Mouse (Mus musculus) lung, adult 2 months (tissue): ENCODE results near the gene Ptges3. TPM values are rescaled to one million over a fixed set of nuclear protein-coding genes. Genes with fewer than 3 reads are reported as not detected.
"Not testable (repeated sequence)": the region's sequence is repeated elsewhere in the genome, so short reads cannot be mapped to it uniquely, and the experiment has no call there.

Experiments used
- DNase-seq: peaks from one replicate; pipeline ENCODE4 v3.0.0; 2022
- H3K4me1 ChIP-seq: fragments of 200-500 bp; 2 replicates; pipeline ENCODE4 v1.6.1; 2011; ENCODE audit warnings: low read length; ENCODE audit not compliant: control insufficient read depth, insufficient read depth
- H3K4me3 ChIP-seq: fragments of 200-500 bp; replicated peaks from 2 replicates; pipeline ENCODE3; 2011; ENCODE audit warnings: low read depth, mild to moderate bottlenecking, control low read depth, low read length; ENCODE audit errors: extremely low read depth
- CTCF ChIP-seq: fragments of 200-500 bp; IDR thresholded peaks from 2 replicates; pipeline ENCODE4 v1.5.1; 2011; ENCODE audit warnings: mild to moderate bottlenecking, low read length, control low read depth; ENCODE audit not compliant: insufficient read depth
- POLR2A ChIP-seq: fragments of 200-500 bp; IDR thresholded peaks from 2 replicates; pipeline ENCODE4 v1.6.1; 2011; ENCODE audit warnings: low read depth, mild to moderate bottlenecking, control low read depth, low read length, borderline replicate concordance; ENCODE audit errors: extremely low read depth
- WGBS: fragments of 180-500 bp; shearing (Covaris S2); methylation state at CpG from one replicate; pipeline ENCODE4 v1.1.7; 2018; 5-methylcytosine and 5-hydroxymethylcytosine counted together
- polyA plus RNA-seq: library from polyadenylated mRNA; depleted of rRNA; stranded (reverse); fragments of >200 nt; gene quantifications from 2 replicates; pipeline ENCODE4 v1.2.3, GENCODE M21; 2012

Ptges3 gene
- polyA plus RNA-seq, 1 experiment: 43.8 TPM

DNA sequence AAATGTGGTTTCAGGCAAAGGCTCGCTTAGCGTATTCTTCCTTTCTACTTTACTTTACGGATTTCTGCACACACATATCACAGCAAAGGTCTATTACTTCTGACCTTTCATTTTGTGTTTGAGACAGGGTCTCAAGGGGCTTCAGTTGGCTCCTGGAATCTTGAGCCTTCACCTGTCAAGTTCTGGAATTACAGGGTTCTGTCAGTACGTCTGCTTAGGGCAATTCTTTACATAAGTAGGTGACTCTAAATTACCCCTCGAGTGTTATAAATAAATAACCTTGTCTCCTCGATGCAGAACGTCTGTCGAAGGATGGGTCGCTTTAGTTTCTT lies 23.7 kb downstream of the Ptges3 start:
- peaks cover 3% of the 10 kb centered on the region for H3K4me1 ChIP-seq
- TF ChIP-seq POLR2A: no peak
- no peak for TF ChIP-seq CTCF
- WGBS: 9% methylated on average over 9 of the region's 9 CpGs
- DNase-seq: no peak
- peak overlapping the region; percentile 90 for H3K4me3 ChIP-seq

DNA sequence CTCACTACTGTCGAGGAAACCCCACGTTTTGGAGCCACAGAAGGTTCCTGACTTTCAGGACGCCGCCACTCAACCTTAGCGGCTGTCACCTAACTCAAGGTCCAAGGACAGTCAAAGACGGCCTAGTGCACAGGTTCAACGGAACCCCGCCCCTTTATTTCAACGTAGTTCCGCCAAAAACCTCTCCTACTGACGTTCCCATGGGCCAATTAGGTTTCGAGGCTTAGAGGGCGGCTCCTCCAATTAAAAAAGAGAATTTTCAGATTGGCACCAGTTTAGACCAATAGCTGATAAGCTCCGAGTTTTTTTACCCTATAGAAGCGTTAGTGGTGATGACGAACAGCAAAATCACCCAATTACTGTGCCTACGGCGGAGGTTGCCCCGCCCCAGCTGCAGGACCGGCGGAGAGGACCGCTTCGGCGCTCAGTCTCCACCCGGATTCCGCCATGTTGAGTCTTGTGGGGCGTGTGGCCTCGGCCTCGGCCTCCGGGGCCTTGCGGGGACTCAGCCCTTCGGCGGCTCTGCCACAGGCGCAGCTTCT lies 24.2 kb downstream of the Ptges3 start, which contains the start of gene Atp5b:
TSS of gene Atp5b (plus strand) at position 394 of the 542 bp plus-strand sequence.
- TF ChIP-seq CTCF: no peak
- TF ChIP-seq POLR2A: peak; percentile 92
- Histone ChIP-seq H3K4me3 (peak within 1 kb of the TSS; percentile 90), H3K4me1 (peaks cover 3% of the 10 kb centered on the region)
- under 1% methylated on average over 34 of the region's 34 CpGs for WGBS
- DNase-seq: peak; percentile 93

DNA sequence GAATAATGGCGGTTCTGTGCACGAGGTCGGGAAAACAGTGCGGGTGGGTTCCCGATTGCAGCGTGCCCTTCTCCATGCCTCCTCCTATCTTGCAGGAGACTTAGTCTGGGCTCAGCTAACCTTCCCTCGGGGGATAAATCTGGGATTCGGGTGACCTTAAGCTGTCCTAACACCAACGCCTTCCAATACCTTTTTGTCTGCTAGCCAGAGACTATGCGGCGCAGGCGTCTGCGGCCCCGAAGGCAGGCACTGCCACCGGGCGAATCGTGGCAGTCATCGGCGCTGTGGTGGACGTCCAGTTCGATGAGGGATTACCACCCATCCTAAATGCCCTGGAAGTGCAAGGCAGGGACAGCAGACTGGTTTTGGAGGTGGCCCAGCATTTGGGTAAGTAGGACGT lies 24.9 kb downstream of the Ptges3 start:
- H3K4me1 ChIP-seq: peaks cover 3% of the 10 kb centered on the region
- DNase-seq: no peak
- peak overlapping the region; percentile 88 for H3K4me3 ChIP-seq
- TF ChIP-seq POLR2A: no peak
- TF ChIP-seq CTCF: no peak
- WGBS: 0% methylated on average over 22 of the region's 22 CpGs

- Histone ChIP-seq H3K4me1 (peaks cover 3% of the 10 kb centered on the region), H3K4me3 (peak overlapping the region; percentile 88)
- WGBS: under 1% methylated on average over 3 of the region's 3 CpGs
- DNase-seq: no peak
- TF ChIP-seq POLR2A: no peak
- TF ChIP-seq CTCF: no peak
These were observed 25.4 kb downstream of the Ptges3 start for GRCm38 (mm10) chr10:128084160-128084559.

GRCm38 (mm10) chr10:128086391-128086790 lies 27.6 kb downstream of the Ptges3 start:
- TF ChIP-seq CTCF: peak; percentile 24; the same call in 1 of the 2 replicates
- TF ChIP-seq POLR2A: no peak
- DNase-seq: no peak
- Histone ChIP-seq H3K4me3 (no peak overlapping the region), H3K4me1 (peaks cover 3% of the 10 kb centered on the region)
- WGBS: 60% methylated on average over 6 of the region's 6 CpGs

GRCm38 (mm10) chr10:128087216-128087615 lies 28.5 kb downstream of the Ptges3 start:
- DNase-seq, H3K4me3 ChIP-seq, H3K4me1 ChIP-seq: not testable (repeated sequence)
- WGBS: 51% methylated on average over 2 of the region's 2 CpGs

DNA sequence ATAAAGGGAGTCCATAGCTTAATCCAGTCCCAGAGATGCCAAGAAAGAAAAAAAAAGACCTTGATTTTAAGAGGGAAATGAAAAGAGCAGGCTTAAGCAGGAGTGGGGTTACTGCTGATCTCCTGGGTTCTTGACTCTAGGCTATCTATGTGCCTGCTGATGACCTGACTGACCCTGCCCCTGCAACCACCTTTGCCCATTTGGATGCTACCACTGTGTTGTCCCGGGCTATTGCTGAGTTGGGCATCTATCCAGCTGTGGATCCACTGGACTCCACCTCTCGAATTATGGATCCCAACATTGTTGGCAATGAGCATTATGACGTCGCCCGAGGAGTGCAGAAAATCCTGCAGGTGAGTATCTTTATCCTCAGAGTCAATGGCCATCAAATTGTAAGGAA lies 29.4 kb downstream of the Ptges3 start:
- peaks cover 7% of the 10 kb centered on the region for H3K4me1 ChIP-seq
- WGBS: 80% methylated on average over 5 of the region's 5 CpGs
- TF ChIP-seq POLR2A: no peak
- DNase-seq: no peak
- H3K4me3 ChIP-seq: no peak overlapping the region

- no peak for TF ChIP-seq CTCF
- TF ChIP-seq POLR2A: no peak
- no peak overlapping the region for H3K4me3 ChIP-seq
- WGBS: 52% methylated on average over 5 of the region's 5 CpGs
These were observed 31.1 kb downstream of the Ptges3 start for GRCm38 (mm10) chr10:128089842-128090241.

GRCm38 (mm10) chr10:128090651-128091563 lies 32.2 kb downstream of the Ptges3 start:
- H3K4me1 ChIP-seq: peaks cover 14% of the 10 kb centered on the region
- 4% methylated on average over 14 of the region's 14 CpGs for WGBS
- peak overlapping the region; percentile 82 for H3K4me3 ChIP-seq
- TF ChIP-seq POLR2A: 0 out of 2 replicates have a peak, but pooled peaks have one; percentile 18
- peak; percentile 78 for TF ChIP-seq CTCF
- DNase-seq: peak; percentile 86

More at GRCm38 (mm10) chr10:128089842-128090241, 31.1 kb downstream of the Ptges3 start:
- peaks cover 12% of the 10 kb centered on the region for H3K4me1 ChIP-seq
- no peak for DNase-seq
